Mouse (Mus musculus): ENCODE measurements around the gene Cacng5. TPM values are rescaled to one million over a fixed set of nuclear protein-coding genes. Genes with fewer than 3 reads are reported as not detected.

The Cacng5 gene
- total RNA-seq (2022): 10 to 100 TPM; 10.8 to 14.5 (median 12.6) TPM

- no peak for DNase-seq (ENCODE audit: low spot score in 2 of 2)
Observed at GRCm38 (mm10) chr11:107914634-107915226, at the start of gene Cacng5. Cacng5 (minus strand) TSS chr11:107915055.

- no peak for DNase-seq (ENCODE audit: low spot score in 2 of 2)
Observed at GRCm38 (mm10) chr11:107957566-107958350, 42.9 kb upstream of the Cacng5 start.

GRCm38 (mm10) chr11:107955191-107956062, 40.6 kb upstream of the Cacng5 start:
- DNase-seq (ENCODE audit: low spot score in 2 of 2): no peak

GRCm38 (mm10) chr11:107951431-107951830, 36.6 kb upstream of the Cacng5 start:
- DNase-seq (ENCODE audit: low spot score in 2 of 2): no peak

GRCm38 (mm10) chr11:107950658-107951057, 35.8 kb upstream of the Cacng5 start:
- DNase-seq (ENCODE audit: low spot score in 2 of 2): peak; percentile 42 to 43

- no peak for DNase-seq (ENCODE audit: low spot score in 2 of 2)
Observed at GRCm38 (mm10) chr11:107950211-107950610, 35.4 kb upstream of the Cacng5 start.

GRCm38 (mm10) chr11:107947951-107948350, 33.1 kb upstream of the Cacng5 start:
- no peak for DNase-seq (ENCODE audit: low spot score in 2 of 2)

GRCm38 (mm10) chr11:107946823-107947222, 32.0 kb upstream of the Cacng5 start:
- DNase-seq (ENCODE audit: low spot score in 2 of 2): no peak

GRCm38 (mm10) chr11:107936929-107937328, 22.1 kb upstream of the Cacng5 start:
- no peak for DNase-seq (ENCODE audit: low spot score in 2 of 2)

GRCm38 (mm10) chr11:107931721-107932120, 16.9 kb upstream of the Cacng5 start:
- DNase-seq (ENCODE audit: low spot score in 2 of 2): no peak

- DNase-seq (ENCODE audit: low spot score in 2 of 2): no peak
Observed at GRCm38 (mm10) chr11:107931288-107931687, 16.4 kb upstream of the Cacng5 start.

GRCm38 (mm10) chr11:107929712-107930111, 14.9 kb upstream of the Cacng5 start:
- no peak for DNase-seq (ENCODE audit: low spot score in 2 of 2)

GRCm38 (mm10) chr11:107919852-107920508, 5.1 kb upstream of the Cacng5 start:
- DNase-seq (ENCODE audit: low spot score in 2 of 2): peak in 1 of 2 experiments; percentile 24

GRCm38 (mm10) chr11:107917721-107918235, 2.9 kb upstream of the Cacng5 start:
- DNase-seq (ENCODE audit: low spot score in 2 of 2): peak in 1 of 2 experiments; percentile 29

- DNase-seq (ENCODE audit: low spot score in 2 of 2): no peak
Observed at GRCm38 (mm10) chr11:107913317-107913716, 1.5 kb downstream of the Cacng5 start.

GRCm38 (mm10) chr11:107905364-107905763, 9.5 kb downstream of the Cacng5 start:
- DNase-seq (ENCODE audit: low spot score in 2 of 2): no peak

GRCm38 (mm10) chr11:107903966-107904605, 10.8 kb downstream of the Cacng5 start:
- DNase-seq (ENCODE audit: low spot score in 2 of 2): no peak

- no peak for DNase-seq (ENCODE audit: low spot score in 2 of 2)
Observed at GRCm38 (mm10) chr11:107900470-107900869, 14.4 kb downstream of the Cacng5 start.

GRCm38 (mm10) chr11:107898698-107899097, 16.2 kb downstream of the Cacng5 start:
- no peak for DNase-seq (ENCODE audit: low spot score in 2 of 2)

GRCm38 (mm10) chr11:107895635-107896034, 19.2 kb downstream of the Cacng5 start:
- no peak for DNase-seq (ENCODE audit: low spot score in 2 of 2)

- DNase-seq (ENCODE audit: low spot score in 2 of 2): no peak
Observed at GRCm38 (mm10) chr11:107891377-107891776, 23.5 kb downstream of the Cacng5 start.

All from layer of hippocampus, adult 8-10 months (tissue).